Mouse (Mus musculus): ENCODE data around the gene Actrt2.

DNA sequence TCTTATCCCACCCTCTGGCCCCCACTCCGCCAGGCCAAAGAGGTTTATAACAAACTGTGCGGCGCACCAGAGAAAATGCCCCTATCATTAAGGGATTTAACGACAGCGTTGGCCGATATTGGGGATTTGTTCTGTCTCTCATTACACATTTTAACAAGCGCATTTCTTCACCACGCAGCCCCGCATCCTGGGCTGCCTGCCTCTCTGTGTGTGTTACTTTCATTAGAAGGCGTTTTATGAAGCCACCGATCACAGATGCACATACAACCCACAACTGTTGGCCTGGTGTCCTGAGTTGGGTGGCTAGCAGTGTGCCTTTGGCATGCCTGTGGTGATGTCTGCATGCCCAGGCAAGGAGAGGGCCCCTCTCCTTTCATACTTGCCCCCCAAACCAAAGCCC is 40.6 kb upstream of the Actrt2 start:
- TF ChIP-seq CTCF (IDR thresholded peaks at IDR 0.05; ENCODE audit: low read depth) = no peak
- no peak for TF ChIP-seq EP300 (IDR thresholded peaks at IDR 0.05; ENCODE audit: low read depth)
